Mouse (Mus musculus): ENCODE measurements around the gene Olfr834. TPM values are rescaled to one million over a fixed set of nuclear protein-coding genes. Genes with fewer than 3 reads are reported as not detected.

The Olfr834 gene
- polyA plus RNA-seq (2015; fragmentation: Nextera tagmentation; extraction: Ambion mirVana): not detected in 2 replicates

GRCm38 (mm10) chr9:18987690-18988089, at the start of gene Olfr834:
Gene Olfr834, plus strand, starts transcription at chr9:18987990.
- H3K4me2 ChIP-seq (replicated peaks; ENCODE audit: low read depth, low read length): no peak within 1 kb of the TSS
- DNase-seq (ENCODE audit: low spot score) (no peak), ATAC-seq (no peak)
- no peak within 1 kb of the TSS for H3K9ac ChIP-seq (replicated peaks; ENCODE audit: low read depth)
- no peaks in the 10 kb centered on the region for H3K4me1 ChIP-seq (ENCODE audit: insufficient read depth, low read depth, low read length)
- H3K4me3 ChIP-seq (ENCODE audit: low read depth, low read length): no peak within 1 kb of the TSS
- H3K36me3 ChIP-seq (ENCODE audit: insufficient read depth, low read length): no peaks in the 10 kb centered on the region
- no peaks in the 10 kb centered on the region for H3K9me3 ChIP-seq (ENCODE audit: low read length)
- TF ChIP-seq EP300 (IDR thresholded peaks at IDR 0.05) (no peak), CTCF (IDR thresholded peaks at IDR 0.05) (no peak)
- WGBS: 74% methylated on average over 3 of the region's 3 CpGs
- H3K27me3 ChIP-seq (replicated peaks; ENCODE audit: insufficient read depth, low read length): no peaks in the 10 kb centered on the region
- H3K27ac ChIP-seq (ENCODE audit: low read length): no peak within 1 kb of the TSS

- Histone ChIP-seq H3K27me3 (replicated peaks; ENCODE audit: insufficient read depth, low read length) (no peaks in the 10 kb centered on the region), H3K4me3 (ENCODE audit: low read depth, low read length) (no peak overlapping the region), H3K4me2 (replicated peaks; ENCODE audit: low read depth, low read length) (no peak overlapping the region), H3K9me3 (ENCODE audit: low read length) (no peaks in the 10 kb centered on the region), H3K27ac (ENCODE audit: low read length) (no peak overlapping the region), H3K36me3 (ENCODE audit: insufficient read depth, low read length) (no peaks in the 10 kb centered on the region), H3K9ac (replicated peaks; ENCODE audit: low read depth) (no peak overlapping the region), H3K4me1 (ENCODE audit: insufficient read depth, low read depth, low read length) (no peaks in the 10 kb centered on the region)
- ATAC-seq: no peak
- DNase-seq (ENCODE audit: low spot score): no peak
- no peak for TF ChIP-seq EP300 (IDR thresholded peaks at IDR 0.05)
These were observed 25.8 kb upstream of the Olfr834 start for GRCm38 (mm10) chr9:18962021-18962420.

DNA sequence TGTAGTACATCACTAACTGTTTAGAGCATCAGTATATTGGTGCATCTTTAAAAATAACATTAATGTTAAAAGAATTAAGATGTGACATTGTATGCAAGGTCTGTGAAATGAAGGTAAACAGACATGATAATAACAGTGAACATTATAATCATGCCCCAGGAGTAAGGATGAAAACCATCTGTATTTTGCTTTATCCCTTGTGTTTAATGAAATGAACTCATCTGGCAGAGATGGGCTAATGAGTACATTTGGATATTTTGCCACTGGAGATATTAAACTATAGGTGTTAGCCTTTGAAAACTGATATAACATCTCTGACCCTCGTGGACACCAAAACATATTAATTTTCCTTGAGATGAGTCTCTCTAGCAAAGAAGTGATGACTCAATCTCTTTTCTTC, 44.6 kb downstream of the Olfr834 start, which contains the start of gene Olfr835:
TSS of gene Olfr835 (plus strand) at position 301 of the 400 bp plus-strand sequence.
- no peak within 1 kb of the TSS for H3K27ac ChIP-seq (ENCODE audit: low read length)
- 24% methylated on average over 1 of the region's 1 CpGs for WGBS
- H3K36me3 ChIP-seq (ENCODE audit: insufficient read depth, low read length): no peaks in the 10 kb centered on the region
- H3K4me3 ChIP-seq (ENCODE audit: low read depth, low read length): no peak within 1 kb of the TSS
- no peaks in the 10 kb centered on the region for H3K27me3 ChIP-seq (replicated peaks; ENCODE audit: insufficient read depth, low read length)
- ATAC-seq: no peak
- H3K4me1 ChIP-seq (ENCODE audit: insufficient read depth, low read depth, low read length): no peaks in the 10 kb centered on the region
- H3K9me3 ChIP-seq (ENCODE audit: low read length): no peaks in the 10 kb centered on the region
- TF ChIP-seq CTCF (IDR thresholded peaks at IDR 0.05): no peak
- TF ChIP-seq EP300 (IDR thresholded peaks at IDR 0.05): no peak
- H3K4me2 ChIP-seq (replicated peaks; ENCODE audit: low read depth, low read length): no peak within 1 kb of the TSS
- no peak for DNase-seq (ENCODE audit: low spot score)
- H3K9ac ChIP-seq (replicated peaks; ENCODE audit: low read depth): no peak within 1 kb of the TSS

Other genes starting within 250 kb of the Olfr834 start
- not detected in 2 replicates for gene Olfr24, start 224.0 kb upstream of the Olfr834 start, polyA plus RNA-seq (2015; fragmentation: Nextera tagmentation; extraction: Ambion mirVana)
- not detected in 2 replicates for gene Olfr828, start 168.5 kb upstream of the Olfr834 start, polyA plus RNA-seq (2015; fragmentation: Nextera tagmentation; extraction: Ambion mirVana)
- gene Olfr829, start 133.1 kb upstream of the Olfr834 start, polyA plus RNA-seq (2015; fragmentation: Nextera tagmentation; extraction: Ambion mirVana): not detected in 2 replicates
- not detected in 2 replicates for gene Olfr830, start 113.3 kb upstream of the Olfr834 start, polyA plus RNA-seq (2015; fragmentation: Nextera tagmentation; extraction: Ambion mirVana)
- not detected in 2 replicates for gene Olfr832, start 50.9 kb upstream of the Olfr834 start, polyA plus RNA-seq (2015; fragmentation: Nextera tagmentation; extraction: Ambion mirVana)
- gene Olfr835, start 44.7 kb downstream of the Olfr834 start, polyA plus RNA-seq (2015; fragmentation: Nextera tagmentation; extraction: Ambion mirVana): not detected in 2 replicates
- not detected in 2 replicates for gene Olfr836, start 132.4 kb downstream of the Olfr834 start, polyA plus RNA-seq (2015; fragmentation: Nextera tagmentation; extraction: Ambion mirVana)
- gene Olfr837, start 148.3 kb downstream of the Olfr834 start, polyA plus RNA-seq (2015; fragmentation: Nextera tagmentation; extraction: Ambion mirVana): not detected in 2 replicates
- not detected in 2 replicates for gene Olfr839-ps1, start 189.3 kb downstream of the Olfr834 start, polyA plus RNA-seq (2015; fragmentation: Nextera tagmentation; extraction: Ambion mirVana)

Measured in lung, postnatal 0 days (tissue).